Mouse (Mus musculus) neural tube, embryonic 14.5 days (tissue): Measurements from ENCODE around the gene Cox17. TPM values are rescaled to one million over a fixed set of nuclear protein-coding genes. Genes with fewer than 3 reads are reported as not detected.
A peak's percentile ranks its signal among the peaks of the same experiment; 100 is the strongest.

Experiments
- ATAC-seq: fragments of 200-750 bp; cut with Nextera tagmentation; 2 replicates; pipeline ENCODE4 v1.8.0; 2017; ENCODE audit warnings: low read depth, mild to moderate bottlenecking, moderate TSS enrichment, moderate library complexity
- H3K27ac ChIP-seq: fragments of 300-500 bp; sonication (generic); 2 replicates; pipeline ENCODE4 v1.5.1; 2014; ENCODE audit warnings: low read depth, mild to moderate bottlenecking, control low read depth, low read length, moderate library complexity, mixed read lengths
- H3K27me3 ChIP-seq: fragments of 300-500 bp; sonication (generic); 2 replicates; pipeline ENCODE4 v1.6.1; 2014; ENCODE audit warnings: low read length; ENCODE audit not compliant: control insufficient read depth, insufficient read depth
- H3K36me3 ChIP-seq: fragments of 300-500 bp; sonication (generic); 2 replicates; pipeline ENCODE4 v1.6.1; 2014; ENCODE audit warnings: low read length, mixed read lengths; ENCODE audit not compliant: control insufficient read depth, insufficient read depth
- H3K4me1 ChIP-seq: fragments of 300-500 bp; sonication (generic); 2 replicates; pipeline ENCODE4 v1.6.1; 2014; ENCODE audit warnings: low read length; ENCODE audit not compliant: control insufficient read depth, insufficient read depth
- H3K4me2 ChIP-seq: fragments of 300-500 bp; sonication (generic); 2 replicates; pipeline ENCODE4 v1.6.1; 2014; ENCODE audit warnings: mild to moderate bottlenecking, low read depth, low read length, control low read depth
- H3K4me3 ChIP-seq: fragments of 300-500 bp; sonication (generic); 2 replicates; pipeline ENCODE4 v1.5.1; 2014; ENCODE audit warnings: low read depth, low read length, control low read depth, mixed read lengths
- H3K9ac ChIP-seq: fragments of 300-500 bp; sonication (generic); replicated peaks from 2 replicates; pipeline ENCODE4 v1.6.1; 2014; ENCODE audit warnings: low read depth, mild to moderate bottlenecking, control low read depth, low read length, mixed read lengths
- H3K9me3 ChIP-seq: fragments of 300-500 bp; sonication (generic); 2 replicates; pipeline ENCODE4 v1.6.1; 2016; ENCODE audit warnings: low read length; ENCODE audit not compliant: control insufficient read depth
- WGBS: fragments of 180-500 bp; shearing (Covaris S2); extraction: QIAGEN DNeasy Blood & Tissue Kit; methylation state at CpG from one replicate; pipeline ENCODE4 v1.1.7; 2014; 5-methylcytosine and 5-hydroxymethylcytosine counted together
- polyA plus RNA-seq: library from polyadenylated mRNA; unstranded; fragments of >200 nt; fragmentation: Nextera tagmentation; extraction: Ambion mirVana; gene quantifications from 2 replicates; pipeline ENCODE4 v1.2.1, GENCODE M21; 2014

The Cox17 gene
- polyA plus RNA-seq, 1 experiment from 2014 or later = 91.6 TPM

- H3K27ac ChIP-seq = no peak overlapping the region
- 85% methylated on average over 10 of the region's 10 CpGs for WGBS
- H3K4me2 ChIP-seq = no peak overlapping the region
- no peak for ATAC-seq
- no peak overlapping the region for H3K4me3 ChIP-seq
- H3K9me3 ChIP-seq = no peaks in the 10 kb centered on the region
- no peaks in the 10 kb centered on the region; the same call in 1 of the 2 replicates for H3K4me1 ChIP-seq
- H3K36me3 ChIP-seq = no peaks in the 10 kb centered on the region
- no peaks in the 10 kb centered on the region for H3K27me3 ChIP-seq
- H3K9ac ChIP-seq = no peak overlapping the region
These were observed 26.6 kb downstream of the Cox17 start for GRCm38 (mm10) chr16:38373439-38373838.

DNA sequence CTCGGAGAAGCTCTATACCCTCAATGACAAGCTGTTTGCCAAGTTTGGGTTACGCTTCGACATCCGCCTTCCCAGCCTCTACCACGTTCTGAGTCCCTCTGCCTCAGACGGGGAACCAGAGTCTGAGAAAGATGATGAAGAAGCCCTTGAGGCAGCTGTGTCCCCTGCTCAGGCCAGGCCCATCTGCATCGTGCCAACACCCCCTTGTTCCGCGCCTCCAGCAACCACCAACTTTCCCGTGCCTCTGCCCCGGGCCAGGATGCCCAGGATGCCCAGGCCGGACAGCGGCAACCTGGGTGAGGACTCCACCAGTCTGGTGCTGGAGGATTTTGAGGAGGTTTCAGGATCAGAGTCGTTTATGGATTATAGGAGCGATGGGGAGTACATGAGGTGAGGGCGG is 27.1 kb downstream of the Cox17 start:
- Histone ChIP-seq H3K27ac (no peak overlapping the region), H3K4me3 (no peak overlapping the region), H3K27me3 (no peaks in the 10 kb centered on the region), H3K4me2 (no peak overlapping the region), H3K4me1 (no peaks in the 10 kb centered on the region; the same call in 1 of the 2 replicates), H3K9me3 (no peaks in the 10 kb centered on the region), H3K9ac (no peak overlapping the region), H3K36me3 (no peaks in the 10 kb centered on the region)
- WGBS = 88% methylated on average over 16 of the region's 16 CpGs
- ATAC-seq = no peak

DNA sequence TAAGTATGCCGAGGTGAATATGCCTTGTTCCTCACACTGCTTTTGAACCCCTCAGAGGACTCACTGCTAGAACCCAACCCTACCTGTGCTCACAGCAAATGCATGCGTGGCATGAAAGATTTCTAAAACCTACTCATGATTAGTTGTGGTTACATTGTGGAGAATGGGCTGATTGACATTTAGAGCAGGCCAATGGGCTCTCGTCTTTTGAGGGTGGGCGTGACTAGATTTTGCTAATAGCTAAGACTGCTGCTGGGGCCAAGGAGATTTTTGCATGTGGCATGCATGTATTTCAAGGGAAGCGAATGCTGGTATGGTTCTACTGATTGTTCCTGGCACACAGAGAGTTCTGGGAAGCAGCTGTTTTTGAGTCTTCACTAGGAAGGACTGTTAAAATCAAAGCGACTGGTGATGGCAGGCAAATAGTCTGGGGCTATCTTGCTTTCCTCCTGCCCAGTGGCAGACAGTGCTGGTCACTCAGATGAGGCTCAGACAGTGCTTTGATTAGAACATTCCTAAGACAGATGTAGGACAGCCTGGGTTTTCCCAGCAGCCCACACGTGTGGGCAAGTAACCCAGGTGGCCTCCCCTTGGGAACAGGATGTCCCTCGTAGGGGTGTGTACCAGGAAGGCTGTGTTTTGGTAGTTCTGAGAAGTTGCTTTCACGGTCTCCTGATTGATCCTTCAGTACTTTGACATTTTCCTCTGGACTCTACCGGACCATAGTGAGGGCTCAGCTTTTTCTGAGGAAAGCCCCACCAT is 27.8 kb downstream of the Cox17 start:
- H3K4me3 ChIP-seq = no peak overlapping the region
- no peak overlapping the region for H3K27ac ChIP-seq
- no peaks in the 10 kb centered on the region for H3K27me3 ChIP-seq
- H3K9ac ChIP-seq = no peak overlapping the region
- H3K36me3 ChIP-seq = no peaks in the 10 kb centered on the region
- H3K9me3 ChIP-seq = no peaks in the 10 kb centered on the region
- no peaks in the 10 kb centered on the region; the same call in 1 of the 2 replicates for H3K4me1 ChIP-seq
- no peak for ATAC-seq
- no peak overlapping the region for H3K4me2 ChIP-seq
- WGBS = 84% methylated on average over 10 of the region's 10 CpGs

GRCm38 (mm10) chr16:38375182-38375581 is 28.4 kb downstream of the Cox17 start:
- 88% methylated on average over 7 of the region's 7 CpGs for WGBS
- no peak for ATAC-seq
- H3K36me3 ChIP-seq = no peaks in the 10 kb centered on the region
- no peak overlapping the region for H3K4me2 ChIP-seq
- H3K4me3 ChIP-seq = no peak overlapping the region
- H3K9ac ChIP-seq = no peak overlapping the region
- no peak overlapping the region for H3K27ac ChIP-seq
- no peaks in the 10 kb centered on the region; the same call in 1 of the 2 replicates for H3K4me1 ChIP-seq
- H3K27me3 ChIP-seq = no peaks in the 10 kb centered on the region
- H3K9me3 ChIP-seq = no peaks in the 10 kb centered on the region

- Histone ChIP-seq H3K4me2 (peak overlapping the region; percentile 41), H3K9ac (peak overlapping the region; percentile 44; the same call in 1 of the 2 replicates), H3K4me3 (peak overlapping the region; percentile 9; the same call in 1 of the 2 replicates), H3K4me1 (no peaks in the 10 kb centered on the region; the same call in 1 of the 2 replicates), H3K27me3 (no peaks in the 10 kb centered on the region), H3K36me3 (no peaks in the 10 kb centered on the region), H3K9me3 (no peaks in the 10 kb centered on the region), H3K27ac (peak overlapping the region; percentile 71)
- ATAC-seq = peak; percentile 93
- WGBS = 33% methylated on average over 17 of the region's 17 CpGs
These were observed 29.5 kb downstream of the Cox17 start for GRCm38 (mm10) chr16:38376163-38376840.

DNA sequence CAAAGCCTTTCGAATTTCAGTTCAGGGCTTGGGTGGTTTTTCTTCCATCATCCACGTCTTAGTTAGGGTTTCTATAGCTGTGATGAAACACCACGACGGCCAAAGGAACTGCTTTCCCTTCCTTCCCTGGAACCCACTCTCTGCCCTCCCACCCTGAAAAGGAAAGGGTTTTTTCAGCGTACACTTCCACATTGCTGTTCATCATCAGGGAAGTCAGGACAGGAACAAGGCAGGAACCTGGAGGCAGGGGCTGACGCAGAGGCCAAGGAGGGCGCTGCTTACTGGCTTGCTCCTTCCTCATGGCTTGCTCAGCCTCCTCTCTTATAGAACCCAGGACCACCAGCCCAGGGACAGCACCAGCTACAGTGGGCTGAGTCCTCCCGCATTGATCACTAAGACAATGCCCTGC is 30.1 kb downstream of the Cox17 start:
- Histone ChIP-seq H3K36me3 (no peaks in the 10 kb centered on the region), H3K9me3 (no peaks in the 10 kb centered on the region), H3K4me1 (no peaks in the 10 kb centered on the region; the same call in 1 of the 2 replicates), H3K27me3 (no peaks in the 10 kb centered on the region), H3K9ac (peak overlapping the region; percentile 44; the same call in 1 of the 2 replicates), H3K27ac (peak overlapping the region; percentile 71; the same call in 1 of the 2 replicates), H3K4me2 (peak overlapping the region; percentile 41), H3K4me3 (peak overlapping the region; percentile 9; the same call in 1 of the 2 replicates)
- 60% methylated on average over 8 of the region's 8 CpGs for WGBS
- peak; percentile 62 for ATAC-seq

DNA sequence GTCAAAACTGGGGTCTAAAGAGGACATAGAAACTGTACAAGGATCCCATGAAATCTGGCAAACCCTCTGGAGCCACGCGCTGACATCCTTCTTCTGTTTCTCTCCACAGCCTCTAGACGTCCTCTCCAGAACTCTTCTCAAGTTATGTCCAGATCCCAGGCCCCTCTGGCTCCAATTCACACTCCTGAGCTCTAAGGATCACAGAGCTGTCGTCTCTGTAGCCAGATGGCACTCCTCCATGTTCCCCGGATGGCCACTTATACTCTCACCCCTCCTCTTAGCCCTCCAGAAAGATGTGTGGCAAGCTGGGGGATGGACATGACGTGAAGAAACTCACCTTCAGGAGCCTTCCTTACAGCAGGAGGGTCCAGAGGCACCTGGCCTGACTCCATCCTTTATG is 30.8 kb downstream of the Cox17 start:
- ATAC-seq = no peak
- Histone ChIP-seq H3K36me3 (no peaks in the 10 kb centered on the region), H3K27me3 (no peaks in the 10 kb centered on the region), H3K27ac (no peak overlapping the region), H3K4me1 (no peaks in the 10 kb centered on the region; the same call in 1 of the 2 replicates), H3K9ac (no peak overlapping the region), H3K4me3 (no peak overlapping the region), H3K9me3 (no peaks in the 10 kb centered on the region), H3K4me2 (no peak overlapping the region)
- WGBS = 82% methylated on average over 6 of the region's 6 CpGs

GRCm38 (mm10) chr16:38378591-38378990 is 31.8 kb downstream of the Cox17 start:
- H3K9ac ChIP-seq = no peak overlapping the region
- no peaks in the 10 kb centered on the region for H3K9me3 ChIP-seq
- no peak overlapping the region for H3K27ac ChIP-seq
- H3K36me3 ChIP-seq = no peaks in the 10 kb centered on the region
- no peak overlapping the region for H3K4me3 ChIP-seq
- WGBS = 80% methylated on average over 6 of the region's 6 CpGs
- ATAC-seq = no peak
- no peaks in the 10 kb centered on the region; the same call in 1 of the 2 replicates for H3K4me1 ChIP-seq
- no peaks in the 10 kb centered on the region for H3K27me3 ChIP-seq
- no peak overlapping the region for H3K4me2 ChIP-seq

DNA sequence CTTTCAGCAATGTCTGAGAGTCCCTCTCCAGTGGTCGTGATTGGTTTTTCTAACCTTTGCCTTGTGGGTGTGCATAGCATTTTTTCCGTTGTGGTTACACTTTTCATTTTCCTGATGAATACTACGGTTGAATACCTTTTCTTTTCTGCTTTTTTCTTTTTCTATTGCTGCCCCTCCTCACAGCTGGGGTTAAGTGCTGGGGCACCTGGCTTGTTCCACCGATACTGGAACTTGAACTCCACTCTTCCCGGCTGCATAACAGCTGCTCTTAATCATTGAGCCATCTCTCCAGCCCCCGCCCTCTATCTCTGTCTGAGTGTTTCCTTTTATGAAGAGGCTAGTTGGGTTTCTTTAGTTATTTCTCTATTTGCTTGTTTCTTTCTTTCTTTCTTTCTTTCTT is 32.3 kb downstream of the Cox17 start:
- Histone ChIP-seq H3K4me3 (no peak overlapping the region), H3K9me3 (no peaks in the 10 kb centered on the region), H3K27me3 (no peaks in the 10 kb centered on the region), H3K27ac (no peak overlapping the region), H3K4me2 (no peak overlapping the region), H3K9ac (no peak overlapping the region), H3K36me3 (no peaks in the 10 kb centered on the region), H3K4me1 (no peaks in the 10 kb centered on the region; the same call in 1 of the 2 replicates)
- WGBS = 58% methylated on average over 6 of the region's 6 CpGs
- no peak for ATAC-seq
